Mouse (Mus musculus): Measurements from ENCODE around the gene Tmtc1.

Tmtc1 gene

GRCm38 (mm10) chr6:148315571-148316080, 128.6 kb downstream of the Tmtc1 start:
- DNase-seq (ENCODE audit: extremely low read depth, low read depth, low spot score): peak; percentile 65

- peak; percentile 80 for DNase-seq (ENCODE audit: extremely low read depth, low read depth, low spot score)
These were observed 129.1 kb downstream of the Tmtc1 start for GRCm38 (mm10) chr6:148315106-148315505.

GRCm38 (mm10) chr6:148310981-148311380, 133.2 kb downstream of the Tmtc1 start:
- no peak for DNase-seq (ENCODE audit: extremely low read depth, low read depth, low spot score)

GRCm38 (mm10) chr6:148305821-148306220, 138.4 kb downstream of the Tmtc1 start:
- DNase-seq (ENCODE audit: extremely low read depth, low read depth, low spot score): no peak

- no peak for DNase-seq (ENCODE audit: extremely low read depth, low read depth, low spot score)
These were observed 139.0 kb downstream of the Tmtc1 start for GRCm38 (mm10) chr6:148305191-148305590.

GRCm38 (mm10) chr6:148302261-148302660, 141.9 kb downstream of the Tmtc1 start:
- DNase-seq (ENCODE audit: extremely low read depth, low read depth, low spot score): no peak

GRCm38 (mm10) chr6:148297086-148297485, 147.1 kb downstream of the Tmtc1 start:
- DNase-seq (ENCODE audit: extremely low read depth, low read depth, low spot score): no peak

GRCm38 (mm10) chr6:148296418-148296817, 147.8 kb downstream of the Tmtc1 start:
- DNase-seq (ENCODE audit: extremely low read depth, low read depth, low spot score): no peak

GRCm38 (mm10) chr6:148294506-148294905, 149.7 kb downstream of the Tmtc1 start:
- DNase-seq (ENCODE audit: extremely low read depth, low read depth, low spot score): no peak

GRCm38 (mm10) chr6:148290865-148291264, 153.3 kb downstream of the Tmtc1 start:
- no peak for DNase-seq (ENCODE audit: extremely low read depth, low read depth, low spot score)

- DNase-seq (ENCODE audit: extremely low read depth, low read depth, low spot score): no peak
These were observed 160.8 kb downstream of the Tmtc1 start for GRCm38 (mm10) chr6:148283224-148283881.

- DNase-seq (ENCODE audit: extremely low read depth, low read depth, low spot score): no peak
These were observed 164.9 kb downstream of the Tmtc1 start for GRCm38 (mm10) chr6:148279240-148279639.

GRCm38 (mm10) chr6:148276418-148276817, 167.8 kb downstream of the Tmtc1 start:
- no peak for DNase-seq (ENCODE audit: extremely low read depth, low read depth, low spot score)

- DNase-seq (ENCODE audit: extremely low read depth, low read depth, low spot score): no peak
These were observed 169.1 kb downstream of the Tmtc1 start for GRCm38 (mm10) chr6:148275046-148275445.

- DNase-seq (ENCODE audit: extremely low read depth, low read depth, low spot score): no peak
These were observed 183.5 kb downstream of the Tmtc1 start for GRCm38 (mm10) chr6:148260729-148261101.

GRCm38 (mm10) chr6:148259979-148260728, 184.0 kb downstream of the Tmtc1 start:
- no peak for DNase-seq (ENCODE audit: extremely low read depth, low read depth, low spot score)

- no peak for DNase-seq (ENCODE audit: extremely low read depth, low read depth, low spot score)
These were observed 185.1 kb downstream of the Tmtc1 start for GRCm38 (mm10) chr6:148259074-148259473.

- DNase-seq (ENCODE audit: extremely low read depth, low read depth, low spot score): no peak
These were observed 186.4 kb downstream of the Tmtc1 start for GRCm38 (mm10) chr6:148257805-148258204.

- no peak for DNase-seq (ENCODE audit: extremely low read depth, low read depth, low spot score)
These were observed 188.1 kb downstream of the Tmtc1 start for GRCm38 (mm10) chr6:148256109-148256508.

- DNase-seq (ENCODE audit: extremely low read depth, low read depth, low spot score): no peak
These were observed 188.7 kb downstream of the Tmtc1 start for GRCm38 (mm10) chr6:148255395-148256053.

GRCm38 (mm10) chr6:148249221-148249620, 195.0 kb downstream of the Tmtc1 start:
- DNase-seq (ENCODE audit: extremely low read depth, low read depth, low spot score): no peak

- DNase-seq (ENCODE audit: extremely low read depth, low read depth, low spot score): no peak
These were observed 195.6 kb downstream of the Tmtc1 start for GRCm38 (mm10) chr6:148248625-148249024.

All from fat pad, adult 2 months (tissue).